In the genomic region with DNA sequence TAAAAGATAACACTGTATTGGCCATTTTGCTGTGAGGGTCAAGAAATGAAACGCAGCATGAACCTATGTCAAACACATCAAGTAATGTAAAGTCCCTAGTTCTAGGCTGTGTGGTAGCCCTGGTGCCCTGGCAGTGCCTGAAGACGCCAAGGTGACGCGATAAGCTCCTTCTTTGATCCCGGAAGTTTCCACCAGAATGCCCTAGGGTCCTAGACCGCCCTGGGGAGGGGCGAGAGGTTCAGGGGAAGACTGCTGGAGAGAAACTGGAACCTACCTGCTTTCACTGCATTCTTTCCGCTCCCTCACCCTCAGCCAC, we compare ENCODE assay signal across 8 mouse cellular contexts.
DNase-seq lines count a peak whose midpoint lies in the region; ATAC-seq and TF ChIP-seq lines count a peak whose summit lies in the region.

No protein-coding gene starts in this region.

- H3K27me3 ChIP-seq in neural tube, embryonic 11.5 days (ENCODE audit: control insufficient read depth, insufficient read depth, low read length): peaks cover 3% of the 10 kb centered on the region; the same call in 1 of the 2 replicates
- peaks cover 9% of the 10 kb centered on the region; the same call in 1 of the 2 replicates for H3K27me3 ChIP-seq in limb, embryonic 11.5 days (ENCODE audit: control insufficient read depth, insufficient read depth, low read length)

- peak overlapping the region; percentile 99 for H3K4me2 ChIP-seq in neural tube, embryonic 11.5 days (ENCODE audit: low read depth)
- H3K4me2 ChIP-seq in limb, embryonic 11.5 days (ENCODE audit: low read depth, severe bottlenecking): peak overlapping the region; percentile 99

- H3K4me1 ChIP-seq in neural tube, embryonic 11.5 days (ENCODE audit: control insufficient read depth, insufficient read depth, low read length): no peaks in the 10 kb centered on the region
- H3K4me1 ChIP-seq in limb, embryonic 11.5 days (ENCODE audit: control insufficient read depth, insufficient read depth, low read length): peaks cover 7% of the 10 kb centered on the region; the same call in 1 of the 2 replicates
- peaks cover 9% of the 10 kb centered on the region for H3K4me1 ChIP-seq in olfactory bulb, adult 2 months (ENCODE audit: control insufficient read depth, insufficient read depth, low read length)

- no peak for TF ChIP-seq CTCF in olfactory bulb, adult 2 months (IDR thresholded peaks at IDR 0.05; ENCODE audit: insufficient read depth, low read depth, low read length)

- ATAC-seq in neural tube, embryonic 11.5 days (ENCODE audit: insufficient read depth, low FRiP score, low TSS enrichment): no peak
- ATAC-seq in limb, embryonic 11.5 days (ENCODE audit: insufficient number of reproducible peaks, low FRiP score, low TSS enrichment, low read depth): no peak

- peak overlapping the region; percentile 60 for H3K4me3 ChIP-seq in neural tube, embryonic 11.5 days (ENCODE audit: low read depth, low read length)
- peak overlapping the region; percentile 59 for H3K4me3 ChIP-seq in limb, embryonic 11.5 days (ENCODE audit: low read depth, low read length)
- H3K4me3 ChIP-seq in olfactory bulb, adult 2 months (ENCODE audit: insufficient read depth, low read depth, low read length): peak overlapping the region; percentile 54

- H3K9ac ChIP-seq in neural tube, embryonic 11.5 days (ENCODE audit: low read length): peak overlapping the region; percentile 40
- peak overlapping the region; percentile 59; the same call in 1 of the 2 replicates for H3K9ac ChIP-seq in limb, embryonic 11.5 days (ENCODE audit: low read length)

- DNase-seq in cerebellum, adult 8-10 months: peak; percentile 35
- no peak for DNase-seq in cerebellum, postnatal 25 days
- DNase-seq in neural tube, embryonic 11.5 days (ENCODE audit: low spot score): no peak
- no peak for DNase-seq in neural tube, embryonic 10.5 days (ENCODE audit: extremely low spot score, low spot score)
- no peak for DNase-seq in limb, embryonic 11.5 days (ENCODE audit: low spot score)
- DNase-seq in testis, postnatal 14 days (ENCODE audit: low spot score): no peak
- DNase-seq in frontal cortex, postnatal 36 days (ENCODE audit: low spot score in 2 of 2): no peak

- WGBS in neural tube, embryonic 11.5 days: 3% methylated on average over 8 of the region's 8 CpGs
- 2% methylated on average over 8 of the region's 8 CpGs for WGBS in limb, embryonic 11.5 days
- 14% methylated on average over 8 of the region's 8 CpGs for WGBS in olfactory bulb, adult 2 months

- no peaks in the 10 kb centered on the region for H3K9me3 ChIP-seq in neural tube, embryonic 11.5 days (ENCODE audit: control insufficient read depth, low read length)
- H3K9me3 ChIP-seq in limb, embryonic 11.5 days (ENCODE audit: control insufficient read depth, low read length): no peaks in the 10 kb centered on the region

- TF ChIP-seq POLR2A in olfactory bulb, adult 2 months (IDR thresholded peaks at IDR 0.05; ENCODE audit: insufficient read depth, low read depth, low read length): no peak

- H3K36me3 ChIP-seq in neural tube, embryonic 11.5 days (ENCODE audit: control insufficient read depth, insufficient read depth, low read length): no peaks in the 10 kb centered on the region
- H3K36me3 ChIP-seq in limb, embryonic 11.5 days (ENCODE audit: control insufficient read depth, insufficient read depth, low read length): no peaks in the 10 kb centered on the region

- no peak overlapping the region for H3K27ac ChIP-seq in neural tube, embryonic 11.5 days (ENCODE audit: low read depth, low read length)
- no peak overlapping the region for H3K27ac ChIP-seq in limb, embryonic 11.5 days (replicated peaks; ENCODE audit: low read depth, low read length)
- no peak overlapping the region for H3K27ac ChIP-seq in olfactory bulb, adult 2 months (ENCODE audit: insufficient read depth, low read depth, low read length)
